Mouse (Mus musculus): ENCODE measurements at regions not wholly inside any gene's neighbourhood (a gene's known extent, or its start where the extent isn't known, plus 50 kb on each side); places are given as distances from the start of the nearest gene placed in this dataset.

DNA sequence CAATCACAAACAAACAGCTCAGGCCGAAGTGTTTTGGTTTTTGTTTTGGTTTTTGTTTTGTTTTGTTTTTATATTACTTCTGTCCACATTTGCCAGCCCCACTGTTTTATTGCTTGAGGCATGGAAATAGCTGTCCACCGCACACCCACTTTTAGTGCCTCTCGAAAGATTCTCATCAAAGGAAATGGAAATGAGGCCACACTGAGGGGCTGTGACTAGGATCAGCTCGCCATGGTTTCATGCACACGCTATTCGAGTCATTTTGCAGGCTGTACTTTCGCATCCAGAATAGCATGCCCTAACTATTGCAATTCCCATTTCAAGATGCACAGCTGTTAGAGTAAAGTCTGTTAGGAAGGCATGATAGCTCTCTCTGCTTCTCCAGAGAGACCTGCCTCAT, 1543.4 kb upstream of the Tenm3 start:
- dilution Hi-C loops (cut with MboI; ENCODE audit: extremely low pct_ligation_motif_present, extremely low pct_unique_long_range_greater_than_20kb, low sequenced_read_pairs) (no loop called here), in situ Hi-C loops (cut with MboI; ENCODE audit: low pct_ligation_motif_present, low pct_unique_long_range_greater_than_20kb, low sequenced_read_pairs) (no loop called here)
- Histone ChIP-seq H3K27me3 (replicated peaks) (no peaks in the 10 kb centered on the region), H3K27ac (ENCODE audit: insufficient read depth, low read depth) (no peak overlapping the region), H3K79me2 (replicated peaks; ENCODE audit: control insufficient read depth, extremely low read depth, insufficient read depth, poor library complexity, severe bottlenecking) (no peaks in the 10 kb centered on the region), H3K9ac (ENCODE audit: insufficient read depth, low read depth) (no peak overlapping the region), H3K9me3 (replicated peaks; ENCODE audit: low read length) (peaks cover 30% of the 10 kb centered on the region), H3K4me1 (ENCODE audit: control insufficient read depth in 1 of 2, insufficient read depth in 2 of 2) (no peaks in the 10 kb centered on the region), H3K4me2 (ENCODE audit: insufficient read depth, low read depth, poor library complexity, severe bottlenecking) (no peak overlapping the region), H3K4me3 (replicated peaks in 1 of 3; ENCODE audit: low read depth in 2 of 3, low read length in 2 of 3, poor library complexity in 1 of 3) (no peak overlapping the region), H3K36me3 (replicated peaks in 1 of 2; ENCODE audit: control insufficient read depth in 1 of 2, insufficient read depth in 1 of 2, low read length in 1 of 2) (no peaks in the 10 kb centered on the region)
- TF ChIP-seq ETS1 (conservative IDR thresholded peaks at IDR 0.05; ENCODE audit: low read depth, low read length) = no peak
- no peak for TF ChIP-seq USF2 (conservative IDR thresholded peaks at IDR 0.05; ENCODE audit: low read depth, low read length)
- no peak for TF ChIP-seq POLR2AphosphoS2 (IDR thresholded peaks at IDR 0.05; ENCODE audit: low read depth, low read length)
- TF ChIP-seq MAFK (IDR thresholded peaks at IDR 0.05; ENCODE audit: insufficient replicate concordance, low read length) = no peak
- TF ChIP-seq TBP (conservative IDR thresholded peaks at IDR 0.05; ENCODE audit: low read depth, low read length) = no peak
- no peak for TF ChIP-seq IRF4 (IDR thresholded peaks at IDR 0.05; ENCODE audit: low read depth, low read length)
- TF ChIP-seq NELFE (IDR thresholded peaks at IDR 0.05; ENCODE audit: low read depth, low read length) = no peak
- no peak for TF ChIP-seq CHD1 (IDR thresholded peaks at IDR 0.05; ENCODE audit: low read depth, low read length)
- TF ChIP-seq ELF1 (IDR thresholded peaks at IDR 0.05; ENCODE audit: low read depth, low read length) = no peak
- DNase-seq (ENCODE audit: extremely low read depth) = no peak

GRCm38 (mm10) chr8:50383697-50384096, 1539.9 kb upstream of the Tenm3 start:
- dilution Hi-C loops (cut with MboI; ENCODE audit: extremely low pct_ligation_motif_present, extremely low pct_unique_long_range_greater_than_20kb, low sequenced_read_pairs) = no loop called here
- H3K27me3 ChIP-seq (replicated peaks) = no peaks in the 10 kb centered on the region
- H3K79me2 ChIP-seq (replicated peaks; ENCODE audit: control insufficient read depth, extremely low read depth, insufficient read depth, poor library complexity, severe bottlenecking) = no peaks in the 10 kb centered on the region
- H3K4me3 ChIP-seq (replicated peaks in 1 of 3; ENCODE audit: low read depth in 2 of 3, low read length in 2 of 3, poor library complexity in 1 of 3) = no peak overlapping the region
- DNase-seq (ENCODE audit: extremely low read depth) = no peak
- H3K36me3 ChIP-seq (replicated peaks in 1 of 2; ENCODE audit: control insufficient read depth in 1 of 2, insufficient read depth in 1 of 2, low read length in 1 of 2) = no peaks in the 10 kb centered on the region
- no peak for TF ChIP-seq POLR2A (IDR thresholded peaks at IDR 0.05; ENCODE audit: low read depth, low read length)
- no peak for TF ChIP-seq ZKSCAN1 (IDR thresholded peaks at IDR 0.05; ENCODE audit: borderline replicate concordance, low read depth, low read length)
- no peak for TF ChIP-seq MAZ (IDR thresholded peaks at IDR 0.05; ENCODE audit: low read depth, low read length)
- no peak for TF ChIP-seq MAX (IDR thresholded peaks at IDR 0.05; ENCODE audit: low read length)
- TF ChIP-seq TBP (conservative IDR thresholded peaks at IDR 0.05; ENCODE audit: low read depth, low read length) = no peak
- TF ChIP-seq MAFK (IDR thresholded peaks at IDR 0.05; ENCODE audit: insufficient replicate concordance, low read length) = no peak
- no peak for TF ChIP-seq GABPA (IDR thresholded peaks at IDR 0.05; ENCODE audit: insufficient replicate concordance, low read depth, low read length)
- TF ChIP-seq E2F4 (IDR thresholded peaks at IDR 0.05; ENCODE audit: insufficient replicate concordance, low read depth, low read length) = no peak
- peaks cover 42% of the 10 kb centered on the region for H3K9me3 ChIP-seq (replicated peaks; ENCODE audit: low read length)
- no peak overlapping the region for H3K4me2 ChIP-seq (ENCODE audit: insufficient read depth, low read depth, poor library complexity, severe bottlenecking)
- H3K9ac ChIP-seq (ENCODE audit: insufficient read depth, low read depth) = no peak overlapping the region
- in situ Hi-C loops (cut with MboI; ENCODE audit: low pct_ligation_motif_present, low pct_unique_long_range_greater_than_20kb, low sequenced_read_pairs) = no loop called here
- no peaks in the 10 kb centered on the region for H3K4me1 ChIP-seq (ENCODE audit: control insufficient read depth in 1 of 2, insufficient read depth in 2 of 2)
- H3K27ac ChIP-seq (ENCODE audit: insufficient read depth, low read depth) = no peak overlapping the region

GRCm38 (mm10) chr8:50379745-50380144, 1536.0 kb upstream of the Tenm3 start:
- H3K4me3 ChIP-seq (replicated peaks in 1 of 3; ENCODE audit: low read depth in 2 of 3, low read length in 2 of 3, poor library complexity in 1 of 3) = no peak overlapping the region
- DNase-seq (ENCODE audit: extremely low read depth) = no peak
- no peaks in the 10 kb centered on the region for H3K79me2 ChIP-seq (replicated peaks; ENCODE audit: control insufficient read depth, extremely low read depth, insufficient read depth, poor library complexity, severe bottlenecking)
- H3K27ac ChIP-seq (ENCODE audit: insufficient read depth, low read depth) = no peak overlapping the region
- TF ChIP-seq E2F4 (IDR thresholded peaks at IDR 0.05; ENCODE audit: insufficient replicate concordance, low read depth, low read length) (no peak), USF2 (conservative IDR thresholded peaks at IDR 0.05; ENCODE audit: low read depth, low read length) (no peak), SIN3A (IDR thresholded peaks at IDR 0.05; ENCODE audit: low read length) (no peak), MEF2A (IDR thresholded peaks at IDR 0.05; ENCODE audit: borderline replicate concordance, low read depth, low read length) (no peak), EP300 (IDR thresholded peaks at IDR 0.05; ENCODE audit: low read length) (no peak), PAX5 (IDR thresholded peaks at IDR 0.05; ENCODE audit: low read length) (no peak), CHD1 (IDR thresholded peaks at IDR 0.05; ENCODE audit: low read depth, low read length) (no peak), HCFC1 (IDR thresholded peaks at IDR 0.05; ENCODE audit: low read depth, low read length) (no peak), SMC3 (IDR thresholded peaks at IDR 0.05; ENCODE audit: low read depth, low read length) (no peak), NRF1 (IDR thresholded peaks at IDR 0.05; ENCODE audit: low read depth, low read length) (no peak), GABPA (IDR thresholded peaks at IDR 0.05; ENCODE audit: insufficient replicate concordance, low read depth, low read length) (no peak), MAFK (IDR thresholded peaks at IDR 0.05; ENCODE audit: insufficient replicate concordance, low read length) (no peak), ZC3H11A (IDR thresholded peaks at IDR 0.05; ENCODE audit: low read depth, low read length) (no peak)
- no peak overlapping the region for H3K4me2 ChIP-seq (ENCODE audit: insufficient read depth, low read depth, poor library complexity, severe bottlenecking)
- dilution Hi-C loops (cut with MboI; ENCODE audit: extremely low pct_ligation_motif_present, extremely low pct_unique_long_range_greater_than_20kb, low sequenced_read_pairs) (no loop called here), in situ Hi-C loops (cut with MboI; ENCODE audit: low pct_ligation_motif_present, low pct_unique_long_range_greater_than_20kb, low sequenced_read_pairs) (no loop called here)
- peaks cover 30% of the 10 kb centered on the region for H3K9me3 ChIP-seq (replicated peaks; ENCODE audit: low read length)
- no peaks in the 10 kb centered on the region for H3K36me3 ChIP-seq (replicated peaks in 1 of 2; ENCODE audit: control insufficient read depth in 1 of 2, insufficient read depth in 1 of 2, low read length in 1 of 2)
- no peaks in the 10 kb centered on the region for H3K27me3 ChIP-seq (replicated peaks)
- no peaks in the 10 kb centered on the region for H3K4me1 ChIP-seq (ENCODE audit: control insufficient read depth in 1 of 2, insufficient read depth in 2 of 2)
- H3K9ac ChIP-seq (ENCODE audit: insufficient read depth, low read depth) = no peak overlapping the region
